Mouse (Mus musculus): Measurements from ENCODE around the gene Pml. TPM values are rescaled to one million over a fixed set of nuclear protein-coding genes. Genes with fewer than 3 reads are reported as not detected.

The Pml gene
- polyA plus RNA-seq, 1 experiment: 10.4 TPM

GRCm38 (mm10) chr9:58204448-58205000 lies 45.1 kb downstream of the Pml start:
- Histone ChIP-seq H3K27ac (ENCODE audit: insufficient read depth, low read length) (no peak overlapping the region), H3K4me3 (ENCODE audit: insufficient read depth, low read length) (no peak overlapping the region; the same call in none of the 2 replicates)

GRCm38 (mm10) chr9:58203516-58204447 lies 45.8 kb downstream of the Pml start, which contains the start of the genes Islr and Islr2:
Islr (minus strand) TSS chr9:58204306.
Islr2 (minus strand) TSS chr9:58204319.
- peak within 1 kb of the TSS; percentile 13 for H3K4me3 ChIP-seq (ENCODE audit: insufficient read depth, low read length)
- no peak within 1 kb of the TSS for H3K27ac ChIP-seq (ENCODE audit: insufficient read depth, low read length)
- H3K4me1 ChIP-seq (ENCODE audit: control insufficient read depth, insufficient read depth, low read length): no peaks in the 10 kb centered on the region
- peak; percentile 41; the same call in 1 of the 2 replicates for TF ChIP-seq CTCF (IDR thresholded peaks at IDR 0.05; ENCODE audit: extremely low read depth, insufficient read depth, low read length)
- TF ChIP-seq POLR2A (IDR thresholded peaks at IDR 0.05; ENCODE audit: extremely low read depth, insufficient read depth, low read length): no peak

More at GRCm38 (mm10) chr9:58204448-58205000, 45.1 kb downstream of the Pml start:
- peak; percentile 92 for TF ChIP-seq CTCF (IDR thresholded peaks at IDR 0.05; ENCODE audit: extremely low read depth, insufficient read depth, low read length)
- no peak for TF ChIP-seq POLR2A (IDR thresholded peaks at IDR 0.05; ENCODE audit: extremely low read depth, insufficient read depth, low read length)
- H3K4me1 ChIP-seq (ENCODE audit: control insufficient read depth, insufficient read depth, low read length): 0 out of 2 replicates have a peak, but pooled peaks cover 1% of the 10 kb centered on the region

- H3K27ac ChIP-seq (ENCODE audit: insufficient read depth, low read length): peak overlapping the region; percentile 60; the same call in 1 of the 2 replicates
- peaks cover 2% of the 10 kb centered on the region for H3K4me1 ChIP-seq (ENCODE audit: control insufficient read depth, insufficient read depth, low read length)
- peak overlapping the region; percentile 75 for H3K4me3 ChIP-seq (ENCODE audit: insufficient read depth, low read length)
- TF ChIP-seq POLR2A (IDR thresholded peaks at IDR 0.05; ENCODE audit: extremely low read depth, insufficient read depth, low read length): no peak
- no peak for TF ChIP-seq CTCF (IDR thresholded peaks at IDR 0.05; ENCODE audit: extremely low read depth, insufficient read depth, low read length)
Observed at GRCm38 (mm10) chr9:58202676-58203453, 46.7 kb downstream of the Pml start.

- TF ChIP-seq POLR2A (IDR thresholded peaks at IDR 0.05; ENCODE audit: extremely low read depth, insufficient read depth, low read length) (no peak), CTCF (IDR thresholded peaks at IDR 0.05; ENCODE audit: extremely low read depth, insufficient read depth, low read length) (no peak)
- Histone ChIP-seq H3K27ac (ENCODE audit: insufficient read depth, low read length) (peak overlapping the region; percentile 60; the same call in 1 of the 2 replicates), H3K4me3 (ENCODE audit: insufficient read depth, low read length) (peak overlapping the region; percentile 75), H3K4me1 (ENCODE audit: control insufficient read depth, insufficient read depth, low read length) (peaks cover 2% of the 10 kb centered on the region)
Observed at GRCm38 (mm10) chr9:58201861-58202549, 47.6 kb downstream of the Pml start.

GRCm38 (mm10) chr9:58201091-58201842 lies 48.3 kb downstream of the Pml start:
- Histone ChIP-seq H3K27ac (ENCODE audit: insufficient read depth, low read length) (peak overlapping the region; percentile 60), H3K4me1 (ENCODE audit: control insufficient read depth, insufficient read depth, low read length) (peaks cover 2% of the 10 kb centered on the region)

GRCm38 (mm10) chr9:58200270-58201090 lies 49.1 kb downstream of the Pml start:
- TF ChIP-seq POLR2A (IDR thresholded peaks at IDR 0.05; ENCODE audit: extremely low read depth, insufficient read depth, low read length) (no peak), CTCF (IDR thresholded peaks at IDR 0.05; ENCODE audit: extremely low read depth, insufficient read depth, low read length) (no peak)
- peak overlapping the region; percentile 75 for H3K4me3 ChIP-seq (ENCODE audit: insufficient read depth, low read length)
- peak overlapping the region; percentile 60 for H3K27ac ChIP-seq (ENCODE audit: insufficient read depth, low read length)
- H3K4me1 ChIP-seq (ENCODE audit: control insufficient read depth, insufficient read depth, low read length): peaks cover 3% of the 10 kb centered on the region

More at GRCm38 (mm10) chr9:58201091-58201842, 48.3 kb downstream of the Pml start:
- peak overlapping the region; percentile 75 for H3K4me3 ChIP-seq (ENCODE audit: insufficient read depth, low read length)
- TF ChIP-seq CTCF (IDR thresholded peaks at IDR 0.05; ENCODE audit: extremely low read depth, insufficient read depth, low read length) (no peak), POLR2A (IDR thresholded peaks at IDR 0.05; ENCODE audit: extremely low read depth, insufficient read depth, low read length) (no peak)

- H3K4me1 ChIP-seq (ENCODE audit: control insufficient read depth, insufficient read depth, low read length): peaks cover 6% of the 10 kb centered on the region
- TF ChIP-seq POLR2A (IDR thresholded peaks at IDR 0.05; ENCODE audit: extremely low read depth, insufficient read depth, low read length): no peak
- no peak for TF ChIP-seq CTCF (IDR thresholded peaks at IDR 0.05; ENCODE audit: extremely low read depth, insufficient read depth, low read length)
- H3K27ac ChIP-seq (ENCODE audit: insufficient read depth, low read length): peak overlapping the region; percentile 34
- H3K4me3 ChIP-seq (ENCODE audit: insufficient read depth, low read length): peak overlapping the region; percentile 75
Observed at GRCm38 (mm10) chr9:58199381-58200269, 50.0 kb downstream of the Pml start.
